Mouse (Mus musculus): ENCODE measurements around the gene Tm7sf3.

DNA sequence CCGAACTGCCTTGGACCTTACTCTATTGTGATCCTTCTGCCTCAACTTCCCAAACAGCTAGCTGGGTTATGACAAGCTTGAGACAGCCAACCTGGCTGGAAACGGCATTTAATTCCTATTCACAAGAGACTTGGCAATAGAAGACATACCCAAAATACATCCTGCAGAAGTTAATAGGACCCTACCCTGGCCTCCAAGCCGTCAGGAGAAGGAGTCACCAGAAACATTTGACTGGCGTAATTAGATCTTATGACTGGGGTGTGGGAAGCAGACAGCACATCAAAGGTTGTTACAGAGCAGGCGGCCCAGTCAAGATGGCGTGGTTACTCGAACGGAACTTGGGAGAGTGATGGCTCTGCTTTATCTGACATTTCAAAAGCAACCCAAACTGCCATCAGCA lies 10.8 kb downstream of the Tm7sf3 start:
- TF ChIP-seq CTCF (IDR thresholded peaks at IDR 0.05 in 2 of 3, conservative IDR thresholded peaks at IDR 0.05 in 1 of 3; ENCODE audit: control insufficient read depth in 1 of 3, insufficient read depth in 1 of 3, low read depth in 2 of 3, low read length in 3 of 3, poor library complexity in 1 of 3, severe bottlenecking in 1 of 3) = no peak
- TF ChIP-seq POLR2A (IDR thresholded peaks at IDR 0.05; ENCODE audit: control insufficient read depth in 1 of 2, insufficient read depth in 1 of 2, low read depth in 1 of 2, low read length in 2 of 2, poor library complexity in 1 of 2) = no peak
- TF ChIP-seq ZMIZ1 (IDR thresholded peaks at IDR 0.05; ENCODE audit: low read depth, low read length) = no peak
- TF ChIP-seq NRF1 (IDR thresholded peaks at IDR 0.05; ENCODE audit: insufficient read depth, low read depth, low read length, poor library complexity, severe bottlenecking) = no peak
